Mouse (Mus musculus): Measurements from ENCODE around the gene Serpinc1.
"Not testable (repeated sequence)": the region's sequence is repeated elsewhere in the genome, so short reads cannot be mapped to it uniquely, and the experiment has no call there.

Serpinc1 gene

GRCm38 (mm10) chr1:160978071-160978735 lies at the start of gene Serpinc1:
Gene Serpinc1 (plus strand): TSS chr1:160978585.
- DNase-seq (ENCODE audit: low spot score), result no peak

- DNase-seq (ENCODE audit: low spot score), result no peak
These were observed 47.1 kb upstream of the Serpinc1 start for GRCm38 (mm10) chr1:160931320-160931719.

GRCm38 (mm10) chr1:160933896-160934482 lies 44.4 kb upstream of the Serpinc1 start:
- no peak for DNase-seq (ENCODE audit: low spot score)

GRCm38 (mm10) chr1:160935551-160935950 lies 42.8 kb upstream of the Serpinc1 start:
- no peak for DNase-seq (ENCODE audit: low spot score)

- DNase-seq (ENCODE audit: low spot score), result no peak
These were observed 15.2 kb upstream of the Serpinc1 start for GRCm38 (mm10) chr1:160963199-160963598.

GRCm38 (mm10) chr1:160967268-160967667 lies 11.1 kb upstream of the Serpinc1 start:
- DNase-seq (ENCODE audit: low spot score), result no peak

GRCm38 (mm10) chr1:160968643-160969042 lies 9.7 kb upstream of the Serpinc1 start:
- DNase-seq (ENCODE audit: low spot score), result no peak

- no peak for DNase-seq (ENCODE audit: low spot score)
These were observed 1.6 kb downstream of the Serpinc1 start for GRCm38 (mm10) chr1:160980021-160980420.

GRCm38 (mm10) chr1:160980537-160981234 lies 2.3 kb downstream of the Serpinc1 start:
- no peak for DNase-seq (ENCODE audit: low spot score)

- DNase-seq (ENCODE audit: low spot score), result no peak
These were observed 3.0 kb downstream of the Serpinc1 start for GRCm38 (mm10) chr1:160981337-160981736.

GRCm38 (mm10) chr1:160982887-160983286 lies 4.5 kb downstream of the Serpinc1 start:
- DNase-seq (ENCODE audit: low spot score), result no peak

- DNase-seq (ENCODE audit: low spot score), result not testable (repeated sequence)
These were observed 6.3 kb downstream of the Serpinc1 start for GRCm38 (mm10) chr1:160984731-160985130.

- DNase-seq (ENCODE audit: low spot score), result no peak
These were observed 7.1 kb downstream of the Serpinc1 start for GRCm38 (mm10) chr1:160985477-160985876.

GRCm38 (mm10) chr1:160986881-160987635 lies 8.7 kb downstream of the Serpinc1 start:
- no peak for DNase-seq (ENCODE audit: low spot score)

GRCm38 (mm10) chr1:160989395-160989794 lies 11.0 kb downstream of the Serpinc1 start:
- DNase-seq (ENCODE audit: low spot score), result no peak

- no peak for DNase-seq (ENCODE audit: low spot score)
These were observed 15.5 kb downstream of the Serpinc1 start for GRCm38 (mm10) chr1:160993851-160994250.

- no peak for DNase-seq (ENCODE audit: low spot score)
These were observed 26.6 kb downstream of the Serpinc1 start for GRCm38 (mm10) chr1:161004942-161005341.

- DNase-seq (ENCODE audit: low spot score), result no peak
These were observed 27.1 kb downstream of the Serpinc1 start for GRCm38 (mm10) chr1:161005526-161005925.

GRCm38 (mm10) chr1:161006471-161006870 lies 28.1 kb downstream of the Serpinc1 start:
- DNase-seq (ENCODE audit: low spot score), result no peak

GRCm38 (mm10) chr1:161008038-161008437 lies 29.7 kb downstream of the Serpinc1 start:
- no peak for DNase-seq (ENCODE audit: low spot score)

GRCm38 (mm10) chr1:161010436-161010835 lies 32.1 kb downstream of the Serpinc1 start:
- DNase-seq (ENCODE audit: low spot score), result no peak

- no peak for DNase-seq (ENCODE audit: low spot score)
These were observed 38.0 kb downstream of the Serpinc1 start for GRCm38 (mm10) chr1:161016378-161016777.

All from urinary bladder, postnatal 10 days (tissue).